Mouse (Mus musculus): ENCODE measurements around the gene Cdiptos.

Gene Cdiptos

DNA sequence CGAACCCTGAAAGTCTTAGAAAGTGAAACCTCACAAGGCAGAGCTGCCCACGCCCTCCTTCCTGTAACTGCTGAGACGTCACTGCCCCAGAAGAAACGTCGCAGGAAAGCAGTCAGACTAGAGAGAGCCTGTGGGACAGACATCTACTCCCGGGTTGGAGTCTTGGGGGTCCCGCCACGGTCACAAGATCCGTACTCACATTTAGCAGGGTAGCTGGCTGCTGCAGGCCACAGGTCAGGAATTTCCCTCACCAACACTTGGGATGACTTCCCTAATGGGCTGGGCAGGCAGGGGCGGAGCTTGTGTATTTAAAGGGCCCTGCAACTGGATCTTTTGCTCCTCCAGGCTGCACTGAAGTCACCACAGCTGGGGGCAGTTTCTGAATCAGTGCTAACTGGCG lies 38.4 kb upstream of the Cdiptos start, which contains the start of gene Mvp:
Mvp (minus strand) TSS at position 302 of the 400 bp plus-strand sequence.
- DNase-seq (ENCODE audit: low read depth, low spot score) = peak; percentile 85

DNA sequence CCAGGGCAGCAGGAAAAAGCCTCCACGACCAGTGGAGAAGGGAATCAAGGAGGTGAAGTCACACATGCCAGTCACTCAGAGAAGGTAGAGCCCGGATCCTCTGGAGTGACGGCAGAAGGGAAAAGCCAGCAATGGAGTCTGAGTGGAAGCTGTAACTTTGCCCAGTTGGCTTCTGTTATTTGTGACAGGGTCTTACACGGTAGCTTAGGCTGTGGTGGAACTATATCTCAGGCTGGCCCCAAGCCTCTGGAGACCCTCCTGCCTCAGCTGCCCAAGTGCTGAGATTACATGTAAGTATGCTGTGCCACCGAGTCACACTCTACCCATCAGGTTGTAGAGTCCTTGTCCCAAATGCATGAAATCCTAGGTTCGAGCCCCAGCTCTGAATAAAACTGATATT lies 37.5 kb upstream of the Cdiptos start:
- no peak for DNase-seq (ENCODE audit: low read depth, low spot score)

DNA sequence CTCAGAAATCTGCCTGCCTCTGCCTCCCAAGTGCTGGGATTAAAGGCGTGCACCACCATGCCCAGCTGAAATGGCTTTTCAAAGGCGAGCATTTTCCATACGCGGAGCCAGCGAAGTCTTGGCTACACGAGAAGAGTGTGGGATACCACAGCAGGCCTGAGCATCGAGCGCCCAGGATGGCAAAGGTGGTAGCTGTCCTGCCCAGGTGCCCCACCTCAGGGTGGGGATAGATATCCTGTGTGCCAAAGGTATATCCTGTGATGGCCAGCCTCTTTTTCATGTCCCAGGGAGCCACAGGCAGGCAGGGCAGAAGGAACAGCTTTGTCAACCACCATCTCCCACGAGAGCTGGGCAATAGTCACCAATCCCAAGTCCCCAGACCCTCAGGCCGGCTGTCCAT lies 36.9 kb upstream of the Cdiptos start:
- no peak for DNase-seq (ENCODE audit: low read depth, low spot score)

DNA sequence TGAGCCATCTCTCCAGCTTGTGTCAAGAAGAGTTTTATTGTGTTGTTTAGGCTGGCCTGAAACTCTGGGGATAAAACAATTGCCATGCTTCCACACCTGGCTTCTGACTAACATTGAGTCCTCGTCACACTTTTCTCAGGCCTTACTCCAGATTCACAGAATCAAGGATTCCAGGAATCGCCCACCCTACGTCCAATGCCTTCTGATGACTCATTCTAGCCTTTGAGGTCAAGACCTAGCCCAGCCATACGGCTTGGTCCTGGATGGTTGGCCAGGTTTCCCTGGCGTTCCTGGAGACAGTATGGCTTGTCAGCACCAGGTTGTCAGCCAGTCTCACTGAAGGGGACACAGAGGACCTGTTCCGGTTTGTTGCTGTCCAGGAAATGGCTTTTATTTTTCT lies 36.5 kb upstream of the Cdiptos start:
- DNase-seq (ENCODE audit: low read depth, low spot score) = no peak

DNA sequence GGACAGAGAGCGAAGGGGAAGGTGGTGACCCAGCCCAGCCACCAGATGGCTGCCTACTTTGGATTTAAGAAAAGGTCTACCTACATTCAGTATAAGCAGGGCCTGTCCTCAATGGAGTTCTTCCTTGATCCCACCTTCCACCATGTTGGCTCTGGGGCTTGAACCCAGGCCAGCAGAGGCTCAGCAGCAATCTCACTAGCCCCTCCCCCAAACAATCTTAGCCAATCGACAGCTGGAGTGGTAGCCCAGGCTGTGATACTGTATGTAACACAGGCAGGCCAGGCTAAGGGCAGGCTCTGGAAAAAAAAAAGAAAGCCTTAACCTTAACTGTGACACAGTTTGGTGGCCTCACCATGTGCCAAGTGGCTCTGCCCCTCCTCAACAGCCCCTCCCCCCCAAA lies 35.8 kb upstream of the Cdiptos start:
- DNase-seq (ENCODE audit: low read depth, low spot score) = no peak

- no peak for DNase-seq (ENCODE audit: low read depth, low spot score)
These were observed 35.2 kb upstream of the Cdiptos start for GRCm38 (mm10) chr7:127011051-127011450.

- DNase-seq (ENCODE audit: low read depth, low spot score) = no peak
These were observed 33.6 kb upstream of the Cdiptos start for GRCm38 (mm10) chr7:127009307-127010085.

DNA sequence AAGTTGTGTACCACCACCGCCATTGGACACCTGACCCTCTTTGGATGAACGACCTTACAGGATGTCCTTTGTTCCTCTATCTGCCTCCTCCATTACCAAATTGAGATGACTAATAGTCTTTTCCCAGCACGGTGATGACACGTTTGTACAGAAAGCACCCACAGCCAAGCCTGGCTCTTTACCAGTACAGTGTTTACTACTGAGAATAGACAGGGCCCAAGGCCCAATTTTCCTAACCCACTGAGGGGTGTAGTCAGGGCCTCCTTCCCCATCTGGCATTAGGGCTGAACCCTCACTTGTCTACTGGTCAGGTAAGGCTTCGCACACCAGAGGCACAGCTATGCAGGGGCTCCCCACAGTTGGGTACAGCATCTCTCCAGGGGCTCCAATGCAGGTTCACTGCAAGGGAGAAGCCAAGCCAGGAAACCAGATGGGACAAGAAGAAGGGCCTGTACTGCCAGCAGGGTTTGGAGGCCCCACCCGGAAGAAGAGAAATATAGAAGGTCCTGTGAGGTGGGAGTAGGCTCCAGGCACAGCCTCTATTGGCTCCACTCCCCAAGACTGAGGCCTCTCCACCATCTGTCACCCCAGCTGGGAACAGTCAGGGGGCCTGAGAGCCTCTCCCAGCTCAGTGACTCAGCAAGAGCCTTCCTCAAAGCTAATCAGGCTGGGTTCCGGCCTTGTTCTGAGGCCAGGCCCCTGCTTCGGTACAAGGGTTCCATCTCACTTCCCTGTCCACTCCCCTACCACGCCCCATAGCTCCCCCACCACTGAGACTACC lies 32.5 kb upstream of the Cdiptos start:
- DNase-seq (ENCODE audit: low read depth, low spot score) = no peak

DNA sequence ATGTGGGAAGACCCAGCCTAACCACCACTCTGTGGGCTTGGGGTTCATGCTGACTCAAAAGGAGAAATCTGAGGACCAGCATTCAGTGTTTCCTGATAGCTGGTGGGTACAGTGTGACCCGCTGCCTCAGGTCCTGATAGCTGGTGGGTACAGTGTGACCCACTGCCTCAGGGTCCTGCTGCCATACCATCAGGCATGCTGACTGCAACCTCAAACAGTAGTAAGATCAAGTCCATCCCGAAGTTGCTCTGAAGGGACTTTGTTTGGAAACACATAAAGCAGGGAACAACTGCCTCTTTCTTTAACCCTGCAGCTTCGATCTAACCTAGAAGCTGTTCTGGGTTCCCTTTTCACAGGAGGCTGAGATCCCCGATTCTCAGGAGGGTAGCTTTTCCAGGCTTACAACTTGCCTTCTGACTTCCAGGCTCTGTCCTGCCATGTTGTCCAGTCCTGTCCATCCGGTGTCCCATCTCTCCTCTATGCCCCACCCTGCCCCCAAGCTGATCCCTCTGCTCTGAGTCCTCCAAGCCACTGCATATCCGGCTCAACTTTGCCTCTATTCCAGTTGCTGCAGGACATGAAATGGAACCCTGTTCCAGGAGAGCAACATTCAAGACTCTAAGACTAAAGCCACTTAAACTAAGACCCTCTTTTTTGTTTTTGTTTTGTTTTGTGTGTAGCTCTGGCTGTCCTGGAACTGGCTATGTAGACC lies 31.6 kb upstream of the Cdiptos start:
- DNase-seq (ENCODE audit: low read depth, low spot score) = no peak

DNA sequence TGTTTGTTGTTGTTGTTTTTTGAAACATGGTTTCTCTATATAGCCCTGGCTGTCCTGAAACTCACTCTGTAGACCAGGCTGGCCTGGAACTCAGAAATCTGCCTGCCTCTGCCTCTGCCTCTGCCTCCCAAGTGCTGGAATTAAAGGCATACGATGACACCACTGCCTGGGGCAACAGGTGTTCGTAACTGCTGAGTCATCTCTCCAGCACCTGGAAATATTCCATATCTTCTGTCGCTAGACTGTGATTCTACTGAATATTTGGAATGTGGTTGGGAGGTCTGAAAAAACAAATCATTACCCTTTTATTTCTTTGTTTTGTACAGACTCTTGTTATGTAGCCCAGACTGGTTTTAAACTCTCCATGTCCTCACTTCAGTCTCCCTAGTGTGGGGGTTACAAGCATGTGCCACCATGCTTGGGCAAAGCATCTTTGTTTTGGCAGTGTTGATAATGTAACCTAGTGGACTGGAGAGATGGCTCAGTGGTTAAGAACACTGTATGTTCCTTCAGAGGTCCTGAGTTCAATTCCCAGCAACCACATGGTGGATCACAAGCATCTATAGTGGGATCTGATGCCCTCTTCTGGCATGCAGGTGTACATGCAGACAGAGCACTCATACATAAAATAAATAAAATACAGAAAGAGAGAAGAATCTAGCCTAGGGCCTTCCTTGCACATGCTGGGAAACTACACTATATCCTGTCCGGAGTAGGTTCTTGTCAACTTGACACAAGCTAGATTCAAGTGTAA lies 28.4 kb upstream of the Cdiptos start:
- DNase-seq (ENCODE audit: low read depth, low spot score) = no peak

DNA sequence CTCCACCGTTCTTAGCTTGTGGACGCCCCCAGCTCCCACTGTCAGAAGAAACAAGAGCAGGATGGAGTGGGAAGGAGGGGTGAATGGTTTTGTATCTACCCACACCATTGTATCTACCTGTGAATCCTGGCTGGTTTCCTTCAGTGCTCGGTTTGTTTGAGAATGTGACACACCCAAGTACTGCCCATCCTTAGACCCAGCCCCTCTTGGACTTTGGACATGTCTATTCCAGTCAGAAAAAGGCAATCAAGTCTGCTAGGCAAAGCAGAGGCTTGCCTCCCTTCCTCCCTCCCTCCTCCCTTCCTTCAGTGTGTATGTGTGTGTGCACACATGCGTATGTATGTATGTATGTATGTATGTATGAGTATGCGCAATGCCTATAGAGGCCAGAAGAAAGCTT lies 27.7 kb upstream of the Cdiptos start:
- no peak for DNase-seq (ENCODE audit: low read depth, low spot score)

- DNase-seq (ENCODE audit: low read depth, low spot score) = peak; percentile 62
These were observed 23.7 kb upstream of the Cdiptos start for GRCm38 (mm10) chr7:126999568-126999967.

GRCm38 (mm10) chr7:126996449-126996848 lies 20.6 kb upstream of the Cdiptos start:
- no peak for DNase-seq (ENCODE audit: low read depth, low spot score)

DNA sequence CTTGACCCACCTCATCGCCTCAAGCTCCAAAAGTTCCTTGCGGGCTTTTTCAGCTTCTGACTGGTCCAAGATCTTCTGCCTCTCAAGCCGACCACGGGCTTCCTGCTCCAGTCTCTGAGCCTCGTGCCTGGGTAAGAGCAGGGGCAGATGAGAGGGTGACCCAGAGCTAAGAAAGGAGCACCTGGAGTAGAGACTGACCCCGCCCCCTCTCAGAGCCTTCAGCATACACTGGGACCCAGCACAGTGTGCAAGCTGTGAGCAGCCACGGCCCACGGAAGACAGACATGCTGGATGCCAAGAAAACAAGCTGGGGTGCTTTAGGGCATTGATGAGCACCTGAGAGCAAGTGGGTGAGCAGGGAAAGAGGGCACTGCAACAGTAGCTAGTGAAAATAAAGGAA lies 12.9 kb upstream of the Cdiptos start:
- DNase-seq (ENCODE audit: low read depth, low spot score) = no peak

GRCm38 (mm10) chr7:126986319-126986718 lies 10.4 kb upstream of the Cdiptos start:
- peak; percentile 51 for DNase-seq (ENCODE audit: low read depth, low spot score)

DNA sequence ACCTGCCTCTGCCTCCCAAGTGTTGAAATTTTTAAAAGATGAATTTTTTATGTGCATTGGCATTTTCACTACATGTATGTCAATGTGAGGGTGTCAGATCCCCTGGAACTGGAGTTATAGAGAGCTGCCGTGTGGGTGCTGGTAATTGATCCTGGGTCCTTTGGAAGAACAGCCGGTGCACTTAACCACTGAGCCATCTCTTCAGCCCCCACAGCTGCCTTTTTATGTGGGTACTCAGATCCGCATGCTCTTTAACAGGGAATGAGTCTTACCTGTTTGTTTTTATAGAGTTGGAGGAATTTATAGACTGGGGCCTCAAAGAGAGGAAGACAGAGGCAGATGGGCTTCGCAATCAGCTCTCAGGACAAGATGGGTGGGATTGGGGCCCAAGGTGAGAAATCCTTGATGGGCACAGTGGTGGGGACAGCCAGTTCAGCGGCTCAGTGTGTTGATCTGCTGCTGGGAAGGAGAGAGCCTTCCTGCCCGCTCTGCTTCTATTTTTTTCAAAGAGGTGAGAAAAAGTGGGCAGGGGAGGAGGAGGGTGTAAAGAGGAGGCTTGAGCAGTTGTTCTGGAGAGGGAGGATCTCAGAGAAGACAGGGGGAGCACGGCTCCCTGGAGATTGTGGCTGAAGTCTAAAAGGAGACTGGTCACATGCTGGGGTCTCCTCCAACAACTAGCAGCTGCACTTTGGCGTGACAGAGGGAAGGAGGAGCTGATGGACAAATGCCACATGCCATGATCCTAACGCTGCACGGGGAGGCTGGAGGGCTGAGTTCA lies 9.0 kb upstream of the Cdiptos start:
- no peak for DNase-seq (ENCODE audit: low read depth, low spot score)

DNA sequence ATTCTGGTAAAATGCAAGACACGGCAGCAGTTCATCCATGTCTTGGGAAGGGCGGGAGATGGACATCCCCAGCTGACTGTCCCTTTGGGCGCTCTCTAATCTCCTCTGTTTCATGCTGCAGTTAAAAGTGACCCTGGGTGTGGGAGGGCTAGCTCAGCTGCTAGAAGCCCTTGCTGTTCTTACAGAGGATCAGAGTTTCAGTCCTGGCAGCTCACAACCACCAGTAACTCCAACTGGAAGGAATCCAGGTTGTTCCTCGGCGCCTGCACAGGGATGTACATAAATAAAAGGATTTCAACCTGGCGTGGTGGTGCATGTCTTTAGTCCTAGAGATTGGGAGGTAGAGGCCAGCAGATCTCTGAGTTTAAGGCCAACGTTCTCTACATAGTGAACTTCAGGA lies 7.2 kb upstream of the Cdiptos start:
- no peak for DNase-seq (ENCODE audit: low read depth, low spot score)

DNA sequence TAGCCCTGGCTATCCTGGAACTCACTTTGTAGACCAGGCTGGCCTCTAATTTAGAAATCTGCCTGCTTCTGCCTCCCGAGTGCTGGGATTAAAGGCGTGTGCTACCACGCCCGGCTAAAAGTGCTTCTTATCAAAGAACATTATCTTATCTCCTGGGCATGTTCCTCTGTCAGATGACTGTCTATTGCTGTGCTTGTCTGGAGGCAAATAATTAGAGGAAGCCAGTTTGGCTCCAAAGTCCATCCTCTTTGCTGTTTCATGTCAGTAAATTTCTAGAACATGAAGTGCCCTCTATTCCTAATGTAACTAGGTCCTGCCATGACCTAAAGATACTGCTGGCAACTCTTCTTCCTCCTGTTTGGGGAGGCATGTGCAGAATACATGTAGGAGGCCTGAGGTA lies 6.2 kb upstream of the Cdiptos start:
- no peak for DNase-seq (ENCODE audit: low read depth, low spot score)

GRCm38 (mm10) chr7:126981601-126982000 lies 5.7 kb upstream of the Cdiptos start:
- no peak for DNase-seq (ENCODE audit: low read depth, low spot score)

DNA sequence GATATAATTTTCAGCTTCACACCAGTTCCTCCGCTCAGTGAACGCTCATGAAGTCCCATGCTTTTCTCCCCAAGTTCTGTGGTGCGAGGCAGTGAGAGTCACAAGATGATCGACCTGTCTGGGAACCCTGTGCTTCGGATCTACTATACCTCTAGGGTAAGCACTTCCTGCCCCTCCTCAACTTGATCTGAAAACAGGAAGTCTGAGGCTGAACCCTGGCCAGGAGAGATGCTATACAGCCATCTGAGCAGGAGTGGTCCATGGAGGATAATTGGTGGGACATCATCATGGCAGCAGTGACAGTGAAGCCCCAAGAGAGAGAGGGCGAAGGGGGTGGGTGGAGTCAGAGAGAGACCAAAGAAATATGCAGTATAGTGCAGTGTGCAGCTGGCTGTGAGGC lies 2.9 kb upstream of the Cdiptos start:
- peak; percentile 41 for DNase-seq (ENCODE audit: low read depth, low spot score)

All from CD4-positive helper T cell, adult 2 months (primary cell).